Mouse (Mus musculus) forebrain, embryonic 10.5 days (tissue): ENCODE measurements around the gene Ptpa. TPM values are rescaled to one million over a fixed set of nuclear protein-coding genes. Genes with fewer than 3 reads are reported as not detected.

Experiments
- DNase-seq: peaks from one replicate; pipeline ENCODE4 v3.0.0-alpha.2; 2017; ENCODE audit warnings: low spot score; ENCODE audit errors: extremely low spot score
- H3K27ac ChIP-seq: fragments of 300-500 bp; sonication (generic); 2 replicates; pipeline ENCODE4 v1.5.1; 2016; ENCODE audit warnings: mild to moderate bottlenecking
- H3K27me3 ChIP-seq: fragments of 300-500 bp; sonication (generic); 2 replicates; pipeline ENCODE4 v1.6.1; 2016; ENCODE audit warnings: mild to moderate bottlenecking; ENCODE audit not compliant: poor library complexity, severe bottlenecking
- H3K36me3 ChIP-seq: fragments of 300-500 bp; sonication (generic); replicated peaks from 2 replicates; pipeline ENCODE4 v1.6.1; 2016; ENCODE audit warnings: mild to moderate bottlenecking, moderate library complexity
- H3K4me1 ChIP-seq: fragments of 300-500 bp; sonication (generic); 2 replicates; pipeline ENCODE4 v1.6.1; 2016
- H3K4me3 ChIP-seq: fragments of 300-500 bp; sonication (generic); 2 replicates; pipeline ENCODE4 v1.5.1; 2016; ENCODE audit warnings: mild to moderate bottlenecking, moderate library complexity
- H3K9me3 ChIP-seq: fragments of 300-500 bp; sonication (generic); 2 replicates; pipeline ENCODE4 v1.6.1; 2016; ENCODE audit warnings: mild to moderate bottlenecking, moderate library complexity
- WGBS: fragments of 180-500 bp; shearing (Covaris S2); methylation state at CpG from one replicate; pipeline ENCODE4 v1.1.7; 2016; 5-methylcytosine and 5-hydroxymethylcytosine counted together
- microRNA-seq: library from miRNA; unstranded; fragments of <30 nt; microRNA quantifications from one replicate; pipeline ENCODE4, GENCODE M21; 2017
- polyA plus RNA-seq: library from polyadenylated mRNA; unstranded; fragments of >200 nt; fragmentation: Nextera tagmentation; extraction: Ambion mirVana; gene quantifications from 2 replicates; pipeline ENCODE4 v1.2.1, GENCODE M21; 2016

Ptpa gene
- polyA plus RNA-seq, 1 experiment from 2014 or later: 165 TPM

GRCm38 (mm10) chr2:30474039-30474438 lies 58.2 kb downstream of the Ptpa start, which contains the start of gene Ier5l:
Ier5l (minus strand) TSS chr2:30474219.
- peak within 1 kb of the TSS; percentile 98 for H3K27ac ChIP-seq
- under 1% methylated on average over 37 of the region's 37 CpGs for WGBS
- no peaks in the 10 kb centered on the region for H3K9me3 ChIP-seq
- H3K4me3 ChIP-seq: peak within 1 kb of the TSS; percentile 92
- no peaks in the 10 kb centered on the region; the same call in 1 of the 2 replicates for H3K36me3 ChIP-seq
- peaks cover 62% of the 10 kb centered on the region for H3K4me1 ChIP-seq
- H3K27me3 ChIP-seq: peaks cover 33% of the 10 kb centered on the region
- DNase-seq: peak; percentile 95

- H3K4me3 ChIP-seq: peak overlapping the region; percentile 92
- peaks cover 28% of the 10 kb centered on the region for H3K27me3 ChIP-seq
- DNase-seq: no peak
- H3K27ac ChIP-seq: peak overlapping the region; percentile 98
- WGBS: 23% methylated on average over 4 of the region's 4 CpGs
- H3K4me1 ChIP-seq: peaks cover 55% of the 10 kb centered on the region
- no peaks in the 10 kb centered on the region for H3K9me3 ChIP-seq
- no peaks in the 10 kb centered on the region; the same call in 1 of the 2 replicates for H3K36me3 ChIP-seq
These were observed 58.9 kb downstream of the Ptpa start for GRCm38 (mm10) chr2:30474776-30475175.

GRCm38 (mm10) chr2:30475457-30475856 lies 59.6 kb downstream of the Ptpa start:
- H3K4me3 ChIP-seq: peak overlapping the region; percentile 92; the same call in 1 of the 2 replicates
- no peak for DNase-seq

GRCm38 (mm10) chr2:30476241-30476640 lies 60.4 kb downstream of the Ptpa start:
- Histone ChIP-seq H3K4me3 (no peak overlapping the region), H3K36me3 (no peaks in the 10 kb centered on the region; the same call in 1 of the 2 replicates), H3K27ac (no peak overlapping the region), H3K27me3 (peaks cover 28% of the 10 kb centered on the region), H3K4me1 (peaks cover 43% of the 10 kb centered on the region), H3K9me3 (no peaks in the 10 kb centered on the region)
- 78% methylated on average over 2 of the region's 2 CpGs for WGBS
- no peak for DNase-seq

More at GRCm38 (mm10) chr2:30475457-30475856, 59.6 kb downstream of the Ptpa start:
- no peak overlapping the region for H3K27ac ChIP-seq
- H3K9me3 ChIP-seq: no peaks in the 10 kb centered on the region
- peaks cover 48% of the 10 kb centered on the region for H3K4me1 ChIP-seq
- WGBS: 88% methylated on average over 7 of the region's 7 CpGs
- no peaks in the 10 kb centered on the region; the same call in 1 of the 2 replicates for H3K36me3 ChIP-seq
- peaks cover 28% of the 10 kb centered on the region for H3K27me3 ChIP-seq

- Histone ChIP-seq H3K27me3 (peaks cover 24% of the 10 kb centered on the region), H3K4me3 (no peak overlapping the region), H3K9me3 (no peaks in the 10 kb centered on the region), H3K27ac (no peak overlapping the region), H3K4me1 (peaks cover 47% of the 10 kb centered on the region), H3K36me3 (no peaks in the 10 kb centered on the region)
- DNase-seq: no peak
- 74% methylated on average over 1 of the region's 1 CpGs for WGBS
These were observed 62.7 kb downstream of the Ptpa start for GRCm38 (mm10) chr2:30478526-30478925.

GRCm38 (mm10) chr2:30487597-30487996 lies 71.8 kb downstream of the Ptpa start:
- Histone ChIP-seq H3K9me3 (no peaks in the 10 kb centered on the region), H3K27me3 (no peaks in the 10 kb centered on the region), H3K4me3 (no peak overlapping the region), H3K36me3 (no peaks in the 10 kb centered on the region), H3K27ac (peak overlapping the region; percentile 30; the same call in 1 of the 2 replicates), H3K4me1 (peaks cover 11% of the 10 kb centered on the region)
- WGBS: 40% methylated on average over 7 of the region's 7 CpGs
- DNase-seq: no peak

GRCm38 (mm10) chr2:30490384-30490783 lies 74.5 kb downstream of the Ptpa start:
- no peaks in the 10 kb centered on the region for H3K36me3 ChIP-seq
- peaks cover 6% of the 10 kb centered on the region for H3K4me1 ChIP-seq
- H3K27ac ChIP-seq: no peak overlapping the region
- H3K4me3 ChIP-seq: no peak overlapping the region
- no peak for DNase-seq
- 74% methylated on average over 2 of the region's 2 CpGs for WGBS
- H3K9me3 ChIP-seq: no peaks in the 10 kb centered on the region
- no peaks in the 10 kb centered on the region for H3K27me3 ChIP-seq

- Histone ChIP-seq H3K4me3 (peak overlapping the region; percentile 44), H3K27ac (peak overlapping the region; percentile 80), H3K9me3 (no peaks in the 10 kb centered on the region), H3K27me3 (no peaks in the 10 kb centered on the region), H3K4me1 (peaks cover 13% of the 10 kb centered on the region), H3K36me3 (no peaks in the 10 kb centered on the region)
- no peak for DNase-seq
- whole genome bisulfite sequencing: 74% methylated on average over 8 of the region's 8 CpGs
These were observed 79.4 kb downstream of the Ptpa start for GRCm38 (mm10) chr2:30495000-30495908.

GRCm38 (mm10) chr2:30495909-30496861 lies 80.3 kb downstream of the Ptpa start:
- peaks cover 13% of the 10 kb centered on the region for H3K4me1 ChIP-seq
- 27% methylated on average over 22 of the region's 22 CpGs for WGBS
- H3K36me3 ChIP-seq: no peaks in the 10 kb centered on the region
- peak; percentile 75 for DNase-seq
- no peaks in the 10 kb centered on the region for H3K27me3 ChIP-seq
- H3K4me3 ChIP-seq: peak overlapping the region; percentile 44
- peak overlapping the region; percentile 80 for H3K27ac ChIP-seq
- no peaks in the 10 kb centered on the region for H3K9me3 ChIP-seq

Small RNAs within 50 kb of the gene (microRNA-seq; reads per million reads assigned to microRNA genes)
- not detected for gene Gm47292

Other genes with a start within 250 kb of the Ptpa start
- 17.1 and 17.9 TPM in 2 replicates for gene Endog, start 244.5 kb upstream of the Ptpa start, polyA plus RNA-seq
- gene Spout1, start 237.6 kb upstream of the Ptpa start, polyA plus RNA-seq: 92.5 and 96.1 TPM in 2 replicates
- gene Kyat1, start 210.2 kb upstream of the Ptpa start, polyA plus RNA-seq: 7.0 and 8.6 TPM in 2 replicates
- gene Lrrc8a, start 178.3 kb upstream of the Ptpa start, polyA plus RNA-seq: 41.5 and 44.7 TPM in 2 replicates
- 0.09 and 0.16 TPM in 2 replicates for gene Gm28035, start 175.5 kb upstream of the Ptpa start, polyA plus RNA-seq
- 2.7 and 3.4 TPM in 2 replicates for gene Phyhd1, start 149.8 kb upstream of the Ptpa start, polyA plus RNA-seq
- gene Gm28038, start 135.0 kb upstream of the Ptpa start, polyA plus RNA-seq: not detected in 2 replicates
- gene Dolk, start 129.7 kb upstream of the Ptpa start, polyA plus RNA-seq: 26.0 and 26.5 TPM in 2 replicates
- 65.2 and 72.8 TPM in 2 replicates for gene Nup188, start 129.6 kb upstream of the Ptpa start, polyA plus RNA-seq
- gene Sh3glb2, start 56.7 kb upstream of the Ptpa start, polyA plus RNA-seq: 76.9 and 82.0 TPM in 2 replicates
- gene Miga2, start 51.8 kb upstream of the Ptpa start, polyA plus RNA-seq: 29.9 and 30.9 TPM in 2 replicates
- 54.8 and 60.1 TPM in 2 replicates for gene Dolpp1, start 23.8 kb upstream of the Ptpa start, polyA plus RNA-seq
- 23.2 and 23.6 TPM in 2 replicates for gene Crat, start 226 bp upstream of the Ptpa start, polyA plus RNA-seq
- 1.6 and 2.0 TPM in 2 replicates for gene Ier5l, start 58.2 kb downstream of the Ptpa start, polyA plus RNA-seq
- gene Cstad, start 179.0 kb downstream of the Ptpa start, polyA plus RNA-seq: 0.35 TPM in 1 of 2 replicates, not detected in the other